Mouse (Mus musculus): Measurements from ENCODE around the gene Napb. TPM values are rescaled to one million over a fixed set of nuclear protein-coding genes. Genes with fewer than 3 reads are reported as not detected.

The Napb gene
- polyA plus RNA-seq, 1 experiment, result 0.62 TPM

GRCm38 (mm10) chr2:148719271-148719995 lies 12.8 kb downstream of the Napb start:
- H3K79me3 ChIP-seq (ENCODE audit: low read depth), result peaks cover 8% of the 10 kb centered on the region
- H3K36me3 ChIP-seq (ENCODE audit: control insufficient read depth, insufficient read depth), result no peaks in the 10 kb centered on the region
- TF ChIP-seq USF1 (IDR thresholded peaks at IDR 0.05; ENCODE audit: low read depth), result no peak
- no peak for TF ChIP-seq MAX (IDR thresholded peaks at IDR 0.05)
- no peak for TF ChIP-seq CEBPB (IDR thresholded peaks at IDR 0.05; ENCODE audit: low read depth)
- TF ChIP-seq MYOD1 (IDR thresholded peaks at IDR 0.05; ENCODE audit: control insufficient read depth, insufficient read length, low read depth), result no peak
- TF ChIP-seq MYOG (IDR thresholded peaks at IDR 0.05; ENCODE audit: control insufficient read depth, extremely low read depth, insufficient read length), result no peak
- no peak overlapping the region for H3K4me3 ChIP-seq (ENCODE audit: insufficient read depth, poor library complexity, severe bottlenecking)
- H3K79me2 ChIP-seq (ENCODE audit: control insufficient read depth, insufficient read depth), result peaks cover 45% of the 10 kb centered on the region
- no peak overlapping the region for H3ac ChIP-seq (ENCODE audit: control insufficient read depth, insufficient read length, low read depth)
- no peaks in the 10 kb centered on the region for H3K27me3 ChIP-seq (ENCODE audit: control insufficient read depth, insufficient read depth, insufficient read length)

- TF ChIP-seq USF1 (IDR thresholded peaks at IDR 0.05; ENCODE audit: low read depth), result no peak
- TF ChIP-seq MYOG (IDR thresholded peaks at IDR 0.05; ENCODE audit: control insufficient read depth, extremely low read depth, insufficient read length), result no peak
- TF ChIP-seq MAX (IDR thresholded peaks at IDR 0.05), result no peak
- TF ChIP-seq FOSL1 (IDR thresholded peaks at IDR 0.05; ENCODE audit: insufficient read depth, low read length, poor library complexity, severe bottlenecking), result no peak
- no peak for TF ChIP-seq CEBPB (IDR thresholded peaks at IDR 0.05; ENCODE audit: low read depth)
- no peak for TF ChIP-seq MYOD1 (IDR thresholded peaks at IDR 0.05; ENCODE audit: control insufficient read depth, insufficient read length, low read depth)
- no peak for TF ChIP-seq CTCF (IDR thresholded peaks at IDR 0.05; ENCODE audit: control insufficient read depth, insufficient read depth, insufficient read length)
- Histone ChIP-seq H3K4me3 (ENCODE audit: insufficient read depth, poor library complexity, severe bottlenecking) (no peak overlapping the region), H3ac (ENCODE audit: control insufficient read depth, insufficient read length, low read depth) (no peak overlapping the region), H3K36me3 (ENCODE audit: control insufficient read depth, insufficient read depth) (no peaks in the 10 kb centered on the region), H3K27me3 (ENCODE audit: control insufficient read depth, insufficient read depth, insufficient read length) (no peaks in the 10 kb centered on the region), H3K79me2 (ENCODE audit: control insufficient read depth, insufficient read depth) (peaks cover 27% of the 10 kb centered on the region), H3K79me3 (ENCODE audit: low read depth) (peaks cover 3% of the 10 kb centered on the region)
Observed at GRCm38 (mm10) chr2:148717072-148717471, 15.2 kb downstream of the Napb start.

DNA sequence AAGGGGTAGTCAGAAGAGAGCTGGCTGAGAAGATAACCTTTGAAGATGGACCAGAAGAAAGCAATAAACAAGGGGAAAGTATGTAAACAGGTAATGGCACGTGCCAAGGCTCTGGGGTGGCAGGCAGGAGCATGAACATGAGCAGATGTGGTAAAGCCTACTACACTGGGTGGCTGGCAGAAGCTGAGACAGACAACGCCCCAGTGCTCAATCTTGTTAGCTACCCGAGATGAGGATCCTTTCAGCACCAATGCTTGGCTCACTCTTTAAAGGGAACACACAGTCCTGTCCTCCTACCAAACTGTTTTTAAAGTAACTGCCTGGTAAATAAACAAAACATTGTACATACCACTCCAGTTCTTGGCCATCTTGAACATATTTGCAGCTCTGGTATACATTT lies 19.9 kb downstream of the Napb start:
- Histone ChIP-seq H3K79me3 (ENCODE audit: low read depth) (peaks cover 1% of the 10 kb centered on the region), H3K79me2 (ENCODE audit: control insufficient read depth, insufficient read depth) (peaks cover 10% of the 10 kb centered on the region), H3K27me3 (ENCODE audit: control insufficient read depth, insufficient read depth, insufficient read length) (no peaks in the 10 kb centered on the region), H3K36me3 (ENCODE audit: control insufficient read depth, insufficient read depth) (peaks cover 9% of the 10 kb centered on the region), H3K4me3 (ENCODE audit: insufficient read depth, poor library complexity, severe bottlenecking) (no peak overlapping the region), H3ac (ENCODE audit: control insufficient read depth, insufficient read length, low read depth) (no peak overlapping the region)
- TF ChIP-seq MYOD1 (IDR thresholded peaks at IDR 0.05; ENCODE audit: control insufficient read depth, insufficient read length, low read depth) (no peak), MYOG (IDR thresholded peaks at IDR 0.05; ENCODE audit: control insufficient read depth, extremely low read depth, insufficient read length) (no peak), CTCF (IDR thresholded peaks at IDR 0.05; ENCODE audit: control insufficient read depth, insufficient read depth, insufficient read length) (no peak), USF1 (IDR thresholded peaks at IDR 0.05; ENCODE audit: low read depth) (no peak), FOSL1 (IDR thresholded peaks at IDR 0.05; ENCODE audit: insufficient read depth, low read length, poor library complexity, severe bottlenecking) (no peak), MAX (IDR thresholded peaks at IDR 0.05) (no peak), CEBPB (IDR thresholded peaks at IDR 0.05; ENCODE audit: low read depth) (no peak)

GRCm38 (mm10) chr2:148707202-148707530 lies 25.1 kb downstream of the Napb start:
- Histone ChIP-seq H3K36me3 (ENCODE audit: control insufficient read depth, insufficient read depth) (peaks cover 14% of the 10 kb centered on the region), H3K79me2 (ENCODE audit: control insufficient read depth, insufficient read depth) (no peaks in the 10 kb centered on the region), H3K79me3 (ENCODE audit: low read depth) (no peaks in the 10 kb centered on the region), H3K27me3 (ENCODE audit: control insufficient read depth, insufficient read depth, insufficient read length) (no peaks in the 10 kb centered on the region), H3ac (ENCODE audit: control insufficient read depth, insufficient read length, low read depth) (no peak overlapping the region), H3K4me3 (ENCODE audit: insufficient read depth, poor library complexity, severe bottlenecking) (no peak overlapping the region)
- TF ChIP-seq MAX (IDR thresholded peaks at IDR 0.05), result no peak
- TF ChIP-seq CTCF (IDR thresholded peaks at IDR 0.05; ENCODE audit: control insufficient read depth, insufficient read depth, insufficient read length), result no peak
- no peak for TF ChIP-seq CEBPB (IDR thresholded peaks at IDR 0.05; ENCODE audit: low read depth)
- TF ChIP-seq USF1 (IDR thresholded peaks at IDR 0.05; ENCODE audit: low read depth), result no peak
- no peak for TF ChIP-seq MYOD1 (IDR thresholded peaks at IDR 0.05; ENCODE audit: control insufficient read depth, insufficient read length, low read depth)
- no peak for TF ChIP-seq MYOG (IDR thresholded peaks at IDR 0.05; ENCODE audit: control insufficient read depth, extremely low read depth, insufficient read length)
- no peak for TF ChIP-seq FOSL1 (IDR thresholded peaks at IDR 0.05; ENCODE audit: insufficient read depth, low read length, poor library complexity, severe bottlenecking)

GRCm38 (mm10) chr2:148706409-148707201 lies 25.7 kb downstream of the Napb start:
- TF ChIP-seq MYOG (IDR thresholded peaks at IDR 0.05; ENCODE audit: control insufficient read depth, extremely low read depth, insufficient read length) (no peak), MAX (IDR thresholded peaks at IDR 0.05) (no peak), CEBPB (IDR thresholded peaks at IDR 0.05; ENCODE audit: low read depth) (no peak), FOSL1 (IDR thresholded peaks at IDR 0.05; ENCODE audit: insufficient read depth, low read length, poor library complexity, severe bottlenecking) (no peak), USF1 (IDR thresholded peaks at IDR 0.05; ENCODE audit: low read depth) (no peak), MYOD1 (IDR thresholded peaks at IDR 0.05; ENCODE audit: control insufficient read depth, insufficient read length, low read depth) (no peak), CTCF (IDR thresholded peaks at IDR 0.05; ENCODE audit: control insufficient read depth, insufficient read depth, insufficient read length) (no peak)
- no peak overlapping the region for H3K4me3 ChIP-seq (ENCODE audit: insufficient read depth, poor library complexity, severe bottlenecking)

More at GRCm38 (mm10) chr2:148706409-148707201, 25.7 kb downstream of the Napb start:
- Histone ChIP-seq H3K27me3 (ENCODE audit: control insufficient read depth, insufficient read depth, insufficient read length) (no peaks in the 10 kb centered on the region), H3K79me2 (ENCODE audit: control insufficient read depth, insufficient read depth) (no peaks in the 10 kb centered on the region), H3K36me3 (ENCODE audit: control insufficient read depth, insufficient read depth) (peaks cover 14% of the 10 kb centered on the region), H3ac (ENCODE audit: control insufficient read depth, insufficient read length, low read depth) (no peak overlapping the region), H3K79me3 (ENCODE audit: low read depth) (no peaks in the 10 kb centered on the region)
